Mouse (Mus musculus): ENCODE results near the gene Pard6b. TPM values are rescaled to one million over a fixed set of nuclear protein-coding genes. Genes with fewer than 3 reads are reported as not detected.
"Not testable (repeated sequence)": the region's sequence is repeated elsewhere in the genome, so short reads cannot be mapped to it uniquely, and the experiment has no call there.

The Pard6b gene
- polyA plus RNA-seq, 1 experiment from 2014 or later: 9.2 TPM

- Histone ChIP-seq H3K9ac (replicated peaks; ENCODE audit: low read length) (no peak overlapping the region), H3K4me2 (ENCODE audit: low read length) (no peak overlapping the region), H3K4me3 (replicated peaks; ENCODE audit: low read depth, low read length) (no peak overlapping the region), H3K4me1 (ENCODE audit: control insufficient read depth, insufficient read depth, low read length) (no peaks in the 10 kb centered on the region), H3K36me3 (ENCODE audit: control insufficient read depth, insufficient read depth, low read length) (no peaks in the 10 kb centered on the region), H3K27ac (replicated peaks; ENCODE audit: low read depth, low read length) (no peak overlapping the region), H3K9me3 (ENCODE audit: control insufficient read depth, low read length) (no peaks in the 10 kb centered on the region), H3K27me3 (ENCODE audit: control insufficient read depth, insufficient read depth, low read length) (peaks cover 12% of the 10 kb centered on the region; the same call in 1 of the 2 replicates)
- no peak for DNase-seq
- 46% methylated on average over 14 of the region's 14 CpGs for WGBS
- no peak for ATAC-seq (ENCODE audit: low FRiP score, low TSS enrichment)
Observed at GRCm38 (mm10) chr2:168055910-168056665, 24.7 kb upstream of the Pard6b start.

- no peaks in the 10 kb centered on the region for H3K4me1 ChIP-seq (ENCODE audit: control insufficient read depth, insufficient read depth, low read length)
- H3K27ac ChIP-seq (replicated peaks; ENCODE audit: low read depth, low read length): no peak overlapping the region
- peaks cover 6% of the 10 kb centered on the region; the same call in 1 of the 2 replicates for H3K27me3 ChIP-seq (ENCODE audit: control insufficient read depth, insufficient read depth, low read length)
- no peaks in the 10 kb centered on the region for H3K36me3 ChIP-seq (ENCODE audit: control insufficient read depth, insufficient read depth, low read length)
- H3K4me2 ChIP-seq (ENCODE audit: low read length): no peak overlapping the region
- WGBS: 66% methylated on average over 8 of the region's 8 CpGs
- ATAC-seq (ENCODE audit: low FRiP score, low TSS enrichment) (no peak), DNase-seq (no peak)
- no peak overlapping the region for H3K4me3 ChIP-seq (replicated peaks; ENCODE audit: low read depth, low read length)
- no peak overlapping the region for H3K9ac ChIP-seq (replicated peaks; ENCODE audit: low read length)
- H3K9me3 ChIP-seq (ENCODE audit: control insufficient read depth, low read length): no peaks in the 10 kb centered on the region
Observed at GRCm38 (mm10) chr2:168056666-168056933, 24.2 kb upstream of the Pard6b start.

DNA sequence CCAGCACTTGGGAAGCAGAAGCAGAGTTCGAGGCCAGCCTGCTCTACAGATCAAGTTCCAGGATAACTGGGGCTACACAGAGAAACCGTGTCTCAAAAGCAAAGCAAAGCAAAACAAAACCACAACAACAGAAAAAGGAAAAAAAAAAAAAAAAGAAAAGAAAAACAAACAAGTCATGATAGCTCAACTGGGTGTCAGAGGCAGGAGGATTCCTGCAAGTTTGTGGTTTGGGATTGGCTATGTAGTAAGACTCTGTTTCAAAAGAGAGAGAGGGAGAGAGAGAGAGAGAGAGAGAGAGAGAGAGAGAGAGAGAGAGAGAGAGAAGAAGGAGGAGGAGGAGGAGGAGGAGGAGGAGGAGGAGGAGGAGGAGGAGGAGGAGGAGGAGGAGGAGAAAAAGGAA lies 22.9 kb upstream of the Pard6b start:
- 78% methylated on average over 2 of the region's 2 CpGs for WGBS
- H3K36me3 ChIP-seq (ENCODE audit: control insufficient read depth, insufficient read depth, low read length); H3K4me3 ChIP-seq (replicated peaks; ENCODE audit: low read depth, low read length); H3K27me3 ChIP-seq (ENCODE audit: control insufficient read depth, insufficient read depth, low read length); DNase-seq; H3K9ac ChIP-seq (replicated peaks; ENCODE audit: low read length); H3K9me3 ChIP-seq (ENCODE audit: control insufficient read depth, low read length); H3K4me2 ChIP-seq (ENCODE audit: low read length); H3K4me1 ChIP-seq (ENCODE audit: control insufficient read depth, insufficient read depth, low read length); H3K27ac ChIP-seq (replicated peaks; ENCODE audit: low read depth, low read length); ATAC-seq (ENCODE audit: low FRiP score, low TSS enrichment): not testable (repeated sequence)

- Histone ChIP-seq H3K4me2 (ENCODE audit: low read length) (no peak overlapping the region), H3K27me3 (ENCODE audit: control insufficient read depth, insufficient read depth, low read length) (no peaks in the 10 kb centered on the region), H3K9me3 (ENCODE audit: control insufficient read depth, low read length) (no peaks in the 10 kb centered on the region), H3K36me3 (ENCODE audit: control insufficient read depth, insufficient read depth, low read length) (no peaks in the 10 kb centered on the region), H3K27ac (replicated peaks; ENCODE audit: low read depth, low read length) (no peak overlapping the region), H3K4me3 (replicated peaks; ENCODE audit: low read depth, low read length) (no peak overlapping the region), H3K4me1 (ENCODE audit: control insufficient read depth, insufficient read depth, low read length) (no peaks in the 10 kb centered on the region), H3K9ac (replicated peaks; ENCODE audit: low read length) (no peak overlapping the region)
- ATAC-seq (ENCODE audit: low FRiP score, low TSS enrichment) (no peak), DNase-seq (no peak)
- 29% methylated on average over 13 of the region's 13 CpGs for WGBS
Observed at GRCm38 (mm10) chr2:168058488-168059199, 22.2 kb upstream of the Pard6b start.

- Histone ChIP-seq H3K4me1 (ENCODE audit: control insufficient read depth, insufficient read depth, low read length) (no peaks in the 10 kb centered on the region), H3K9me3 (ENCODE audit: control insufficient read depth, low read length) (no peaks in the 10 kb centered on the region), H3K4me2 (ENCODE audit: low read length) (no peak overlapping the region), H3K27me3 (ENCODE audit: control insufficient read depth, insufficient read depth, low read length) (no peaks in the 10 kb centered on the region), H3K27ac (replicated peaks; ENCODE audit: low read depth, low read length) (no peak overlapping the region), H3K4me3 (replicated peaks; ENCODE audit: low read depth, low read length) (no peak overlapping the region), H3K9ac (replicated peaks; ENCODE audit: low read length) (no peak overlapping the region), H3K36me3 (ENCODE audit: control insufficient read depth, insufficient read depth, low read length) (no peaks in the 10 kb centered on the region)
- WGBS: 72% methylated on average over 6 of the region's 6 CpGs
- no peak for DNase-seq
- no peak for ATAC-seq (ENCODE audit: low FRiP score, low TSS enrichment)
Observed at GRCm38 (mm10) chr2:168059200-168059790, 21.5 kb upstream of the Pard6b start.

DNA sequence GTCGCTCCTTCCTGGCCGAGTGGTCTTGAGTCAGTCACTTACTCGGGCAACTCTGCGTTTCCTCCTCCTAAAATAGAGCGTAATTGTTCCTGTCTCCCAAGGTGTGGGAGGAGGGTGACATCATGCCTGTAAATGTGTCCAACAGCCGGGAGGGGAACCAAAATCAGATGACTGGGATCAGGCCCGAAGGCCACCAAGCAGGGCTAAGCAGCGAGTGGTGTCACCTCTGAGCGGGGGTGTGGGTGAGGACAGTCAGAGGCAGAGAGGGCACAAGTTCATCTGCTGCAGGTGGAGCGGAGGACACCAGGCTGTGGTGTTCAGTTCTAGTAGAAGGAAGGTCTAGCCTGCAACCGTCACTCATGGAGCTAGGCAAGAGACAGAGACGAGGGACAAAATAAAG lies 17.1 kb upstream of the Pard6b start:
- H3K4me1 ChIP-seq (ENCODE audit: control insufficient read depth, insufficient read depth, low read length): no peaks in the 10 kb centered on the region
- no peak overlapping the region for H3K27ac ChIP-seq (replicated peaks; ENCODE audit: low read depth, low read length)
- H3K9ac ChIP-seq (replicated peaks; ENCODE audit: low read length): no peak overlapping the region
- no peaks in the 10 kb centered on the region for H3K27me3 ChIP-seq (ENCODE audit: control insufficient read depth, insufficient read depth, low read length)
- H3K9me3 ChIP-seq (ENCODE audit: control insufficient read depth, low read length): no peaks in the 10 kb centered on the region
- ATAC-seq (ENCODE audit: low FRiP score, low TSS enrichment) (no peak), DNase-seq (no peak)
- H3K4me3 ChIP-seq (replicated peaks; ENCODE audit: low read depth, low read length): no peak overlapping the region
- WGBS: 95% methylated on average over 12 of the region's 12 CpGs
- H3K36me3 ChIP-seq (ENCODE audit: control insufficient read depth, insufficient read depth, low read length): no peaks in the 10 kb centered on the region
- H3K4me2 ChIP-seq (ENCODE audit: low read length): no peak overlapping the region

GRCm38 (mm10) chr2:168065511-168065910 lies 15.3 kb upstream of the Pard6b start:
- H3K9ac ChIP-seq (replicated peaks; ENCODE audit: low read length): no peak overlapping the region
- H3K9me3 ChIP-seq (ENCODE audit: control insufficient read depth, low read length): no peaks in the 10 kb centered on the region
- no peaks in the 10 kb centered on the region for H3K36me3 ChIP-seq (ENCODE audit: control insufficient read depth, insufficient read depth, low read length)
- H3K27ac ChIP-seq (replicated peaks; ENCODE audit: low read depth, low read length): no peak overlapping the region
- no peaks in the 10 kb centered on the region for H3K4me1 ChIP-seq (ENCODE audit: control insufficient read depth, insufficient read depth, low read length)
- H3K4me2 ChIP-seq (ENCODE audit: low read length): no peak overlapping the region
- no peak for ATAC-seq (ENCODE audit: low FRiP score, low TSS enrichment)
- WGBS: 87% methylated on average over 7 of the region's 7 CpGs
- no peak overlapping the region for H3K4me3 ChIP-seq (replicated peaks; ENCODE audit: low read depth, low read length)
- no peaks in the 10 kb centered on the region for H3K27me3 ChIP-seq (ENCODE audit: control insufficient read depth, insufficient read depth, low read length)
- DNase-seq: no peak

- no peak for ATAC-seq (ENCODE audit: low FRiP score, low TSS enrichment)
- Histone ChIP-seq H3K36me3 (ENCODE audit: control insufficient read depth, insufficient read depth, low read length) (no peaks in the 10 kb centered on the region), H3K27me3 (ENCODE audit: control insufficient read depth, insufficient read depth, low read length) (no peaks in the 10 kb centered on the region), H3K27ac (replicated peaks; ENCODE audit: low read depth, low read length) (no peak overlapping the region), H3K4me1 (ENCODE audit: control insufficient read depth, insufficient read depth, low read length) (no peaks in the 10 kb centered on the region), H3K4me3 (replicated peaks; ENCODE audit: low read depth, low read length) (no peak overlapping the region), H3K9me3 (ENCODE audit: control insufficient read depth, low read length) (no peaks in the 10 kb centered on the region), H3K9ac (replicated peaks; ENCODE audit: low read length) (no peak overlapping the region), H3K4me2 (ENCODE audit: low read length) (no peak overlapping the region)
- DNase-seq: no peak
- WGBS: 57% methylated on average over 8 of the region's 8 CpGs
Observed at GRCm38 (mm10) chr2:168066783-168067182, 14.0 kb upstream of the Pard6b start.

DNA sequence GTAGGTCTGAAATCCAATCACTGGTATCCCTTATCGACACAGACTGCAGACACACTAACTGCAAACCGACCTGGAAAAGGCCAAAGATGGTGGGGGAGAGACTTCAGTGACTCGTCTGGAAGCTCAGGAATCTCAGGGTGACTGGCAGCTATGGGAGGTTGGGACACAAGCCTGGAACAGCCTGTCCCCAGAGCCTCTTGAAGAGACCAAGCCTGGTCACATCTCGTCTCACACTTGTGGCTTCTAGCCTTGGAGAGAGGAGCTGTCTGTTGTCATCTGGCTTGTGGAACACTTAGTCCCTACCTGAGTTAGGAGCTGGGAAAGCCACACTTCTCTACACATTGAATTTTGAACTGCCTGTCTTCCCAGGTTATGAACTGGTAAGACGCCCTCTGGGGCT lies 10.4 kb upstream of the Pard6b start:
- DNase-seq: no peak
- no peak for ATAC-seq (ENCODE audit: low FRiP score, low TSS enrichment)
- H3K4me1 ChIP-seq (ENCODE audit: control insufficient read depth, insufficient read depth, low read length): no peaks in the 10 kb centered on the region
- no peak overlapping the region for H3K9ac ChIP-seq (replicated peaks; ENCODE audit: low read length)
- no peaks in the 10 kb centered on the region for H3K36me3 ChIP-seq (ENCODE audit: control insufficient read depth, insufficient read depth, low read length)
- H3K4me2 ChIP-seq (ENCODE audit: low read length): no peak overlapping the region
- H3K27me3 ChIP-seq (ENCODE audit: control insufficient read depth, insufficient read depth, low read length): no peaks in the 10 kb centered on the region
- H3K4me3 ChIP-seq (replicated peaks; ENCODE audit: low read depth, low read length): no peak overlapping the region
- no peaks in the 10 kb centered on the region for H3K9me3 ChIP-seq (ENCODE audit: control insufficient read depth, low read length)
- 57% methylated on average over 5 of the region's 5 CpGs for WGBS
- no peak overlapping the region for H3K27ac ChIP-seq (replicated peaks; ENCODE audit: low read depth, low read length)
